Mouse (Mus musculus) MEL (cell line): ENCODE data around the gene Rpl3. TPM values are rescaled to one million over a fixed set of nuclear protein-coding genes. Genes with fewer than 3 reads are reported as not detected.

ENCODE experiments used
- DNase-seq: peaks from one replicate; pipeline ENCODE4 v3.0.0; 2011; ENCODE audit warnings: low read depth, low spot score
- H3K27ac ChIP-seq: 2 replicates; pipeline ENCODE4 v1.5.1; 2012; ENCODE audit warnings: low read depth, mild to moderate bottlenecking, control low read depth, low read length, moderate library complexity; ENCODE audit not compliant: control insufficient read depth
- H3K27me3 ChIP-seq, 2 experiments: fragments of 150-350 bp in 1 of 2; sonication (generic) in 1 of 2; 2 replicates each; pipeline ENCODE4 v1.6.1; 2012; ENCODE audit warnings: low read length in 2 of 2, mild to moderate bottlenecking in 2 of 2, improper control_type of control experiment in 1 of 2, moderate library complexity in 1 of 2; ENCODE audit not compliant: insufficient read depth in 2 of 2, control insufficient read depth in 1 of 2
- H3K36me3 ChIP-seq, 2 experiments: 2 replicates each; pipeline ENCODE4 v1.6.1; 2012 to 2014; ENCODE audit warnings: low read length in 2 of 2, improper control_type of control experiment in 1 of 2, inconsistent platforms in 1 of 2, mild to moderate bottlenecking in 1 of 2; ENCODE audit not compliant: insufficient read depth in 2 of 2, control insufficient read depth in 1 of 2
- H3K4me1 ChIP-seq, 2 experiments: fragments of 150-350 bp in 1 of 2; sonication (generic) in 1 of 2; 2 replicates each; pipeline ENCODE4 v1.6.1; 2012; ENCODE audit warnings: low read length in 2 of 2, improper control_type of control experiment in 1 of 2, mild to moderate bottlenecking in 1 of 2; ENCODE audit not compliant: insufficient read depth in 2 of 2, control insufficient read depth in 1 of 2
- H3K4me3 ChIP-seq, 2 experiments: fragments of 150-350 bp in 1 of 2; sonication (generic) in 1 of 2; 2 replicates each; pipeline ENCODE4 v1.5.1; 2012; ENCODE audit warnings: low read depth in 2 of 2, low read length in 2 of 2, mild to moderate bottlenecking in 2 of 2, moderate library complexity in 2 of 2, control low read depth in 1 of 2, improper control_type of control experiment in 1 of 2; ENCODE audit not compliant: control insufficient read depth in 1 of 2, insufficient read depth in 1 of 2
- H3K79me2 ChIP-seq: 2 replicates; pipeline ENCODE4 v1.6.1; 2012; ENCODE audit warnings: mild to moderate bottlenecking, low read length, moderate library complexity; ENCODE audit not compliant: control insufficient read depth, poor library complexity, insufficient read depth
- H3K9ac ChIP-seq: 2 replicates; pipeline ENCODE4 v1.6.1; 2012; ENCODE audit warnings: low read depth, mild to moderate bottlenecking, control low read depth, low read length, moderate library complexity; ENCODE audit not compliant: control insufficient read depth, poor library complexity, severe bottlenecking
- H3K9me3 ChIP-seq: fragments of 150-350 bp; sonication (generic); replicated peaks from 2 replicates; pipeline ENCODE4 v1.6.1; 2012; ENCODE audit warnings: mild to moderate bottlenecking, low read length, improper control_type of control experiment, moderate library complexity; ENCODE audit not compliant: insufficient read depth
- CHD1 ChIP-seq: IDR thresholded peaks from 2 replicates; pipeline ENCODE4 v1.6.1; 2012; ENCODE audit warnings: low read depth, mild to moderate bottlenecking, inconsistent platforms, low read length, improper control_type of control experiment
- CHD2 ChIP-seq: IDR thresholded peaks from 2 replicates; pipeline ENCODE4 v1.6.1; 2011; ENCODE audit warnings: low read length, improper control_type of control experiment
- CTCF ChIP-seq, 3 experiments: IDR thresholded peaks in 2 of 3; conservative IDR thresholded peaks in 1 of 3; 2 replicates each; pipeline ENCODE4 v1.5.1; 2011 to 2012; ENCODE audit warnings: low read length in 3 of 3, low read depth in 2 of 3, mild to moderate bottlenecking in 2 of 3, improper control_type of control experiment in 1 of 3, inconsistent platforms in 1 of 3, mixed read lengths in 1 of 3, moderate library complexity in 1 of 3; ENCODE audit not compliant: control insufficient read depth in 1 of 3, insufficient read depth in 1 of 3, poor library complexity in 1 of 3, severe bottlenecking in 1 of 3
- E2F4 ChIP-seq: IDR thresholded peaks from 2 replicates; pipeline ENCODE4 v1.6.1; 2011; ENCODE audit warnings: low read depth, low read length, improper control_type of control experiment, borderline replicate concordance
- ELF1 ChIP-seq: IDR thresholded peaks from 2 replicates; pipeline ENCODE4 v1.6.1; 2014; ENCODE audit warnings: low read depth, mild to moderate bottlenecking, inconsistent platforms, low read length, improper control_type of control experiment, moderate library complexity
- ETS1 ChIP-seq: IDR thresholded peaks from 2 replicates; pipeline ENCODE4 v1.6.1; 2012; ENCODE audit warnings: low read depth, mild to moderate bottlenecking, inconsistent platforms, low read length, improper control_type of control experiment, moderate library complexity
- GATA1 ChIP-seq: IDR thresholded peaks from 2 replicates; pipeline ENCODE4 v1.6.1; 2011; ENCODE audit warnings: low read depth, low read length, improper control_type of control experiment
- HCFC1 ChIP-seq: IDR thresholded peaks from 2 replicates; pipeline ENCODE4 v1.6.1; 2012; ENCODE audit warnings: low read depth, mild to moderate bottlenecking, inconsistent platforms, low read length, improper control_type of control experiment, moderate library complexity
- JUND ChIP-seq: IDR thresholded peaks from 2 replicates; pipeline ENCODE4 v1.6.1; 2011; ENCODE audit warnings: low read depth, mild to moderate bottlenecking, improper control_type of control experiment, low read length
- KAT2A ChIP-seq: conservative IDR thresholded peaks from 2 replicates; pipeline ENCODE4 v1.6.1; 2012; ENCODE audit warnings: low read depth, low read length, improper control_type of control experiment, inconsistent platforms
- MAX ChIP-seq: IDR thresholded peaks from 2 replicates; pipeline ENCODE4 v1.6.1; 2011; ENCODE audit warnings: low read length, improper control_type of control experiment
- MAZ ChIP-seq: IDR thresholded peaks from 2 replicates; pipeline ENCODE4 v1.6.1; 2012; ENCODE audit warnings: low read depth, mild to moderate bottlenecking, inconsistent platforms, low read length, improper control_type of control experiment
- MEF2A ChIP-seq: IDR thresholded peaks from 2 replicates; pipeline ENCODE4 v1.6.1; 2014; ENCODE audit warnings: low read depth, mild to moderate bottlenecking, inconsistent platforms, low read length, improper control_type of control experiment; ENCODE audit not compliant: poor library complexity, insufficient replicate concordance, severe bottlenecking; ENCODE audit errors: extremely low read depth
- MXI1 ChIP-seq: IDR thresholded peaks from 2 replicates; pipeline ENCODE4 v1.6.1; 2011; ENCODE audit warnings: mild to moderate bottlenecking, low read depth, low read length, improper control_type of control experiment
- MYB ChIP-seq: IDR thresholded peaks from 2 replicates; pipeline ENCODE4 v1.6.1; 2011; ENCODE audit warnings: mild to moderate bottlenecking, low read depth, low read length, improper control_type of control experiment
- MYC ChIP-seq: IDR thresholded peaks from 2 replicates; pipeline ENCODE4 v1.6.1; 2011; ENCODE audit warnings: low read depth, mild to moderate bottlenecking, low read length, improper control_type of control experiment, moderate library complexity
- NELFE ChIP-seq: IDR thresholded peaks from 2 replicates; pipeline ENCODE4 v1.6.1; 2011; ENCODE audit warnings: low read depth, low read length, improper control_type of control experiment
- NRF1 ChIP-seq: IDR thresholded peaks from 2 replicates; pipeline ENCODE4 v1.6.1; 2014; ENCODE audit warnings: low read depth, mild to moderate bottlenecking, inconsistent platforms, low read length, improper control_type of control experiment, moderate library complexity; ENCODE audit not compliant: poor library complexity, insufficient read depth, severe bottlenecking
- POLR2AphosphoS5 ChIP-seq: IDR thresholded peaks from 2 replicates; pipeline ENCODE4 v1.6.1; 2012; ENCODE audit warnings: low read depth, borderline replicate concordance, mild to moderate bottlenecking, inconsistent platforms, low read length, moderate library complexity, mixed read lengths
- RAD21 ChIP-seq: IDR thresholded peaks from 2 replicates; pipeline ENCODE4 v1.6.1; 2011; ENCODE audit warnings: mild to moderate bottlenecking, low read depth, low read length, improper control_type of control experiment
- RCOR1 ChIP-seq: IDR thresholded peaks from 2 replicates; pipeline ENCODE4 v1.6.1; 2012; ENCODE audit warnings: low read depth, mild to moderate bottlenecking, inconsistent platforms, low read length, improper control_type of control experiment
- SIN3A ChIP-seq: IDR thresholded peaks from 2 replicates; pipeline ENCODE4 v1.6.1; 2012; ENCODE audit warnings: low read length, improper control_type of control experiment, inconsistent platforms
- SMC3 ChIP-seq: IDR thresholded peaks from 2 replicates; pipeline ENCODE4 v1.6.1; 2011; ENCODE audit warnings: low read depth, low read length, improper control_type of control experiment
- TAL1 ChIP-seq: IDR thresholded peaks from 2 replicates; pipeline ENCODE4 v1.6.1; 2012; ENCODE audit warnings: mild to moderate bottlenecking, inconsistent platforms, low read length, moderate library complexity, mixed read lengths
- TBP ChIP-seq: IDR thresholded peaks from 2 replicates; pipeline ENCODE4 v1.8.0; 2011; ENCODE audit warnings: low read depth, low read length, improper control_type of control experiment
- TCF12 ChIP-seq: IDR thresholded peaks from 2 replicates; pipeline ENCODE4 v1.6.1; 2014; ENCODE audit warnings: low read depth, mild to moderate bottlenecking, inconsistent platforms, low read length, improper control_type of control experiment, moderate library complexity
- UBTF ChIP-seq: IDR thresholded peaks from 2 replicates; pipeline ENCODE4 v1.6.1; 2012; ENCODE audit warnings: low read depth, mild to moderate bottlenecking, inconsistent platforms, low read length, improper control_type of control experiment, moderate library complexity, borderline replicate concordance; ENCODE audit not compliant: insufficient read depth
- USF1 ChIP-seq: IDR thresholded peaks from 2 replicates; pipeline ENCODE4 v1.6.1; 2014; ENCODE audit warnings: low read depth, mild to moderate bottlenecking, inconsistent platforms, low read length, improper control_type of control experiment, moderate library complexity
- USF2 ChIP-seq, 2 experiments: IDR thresholded peaks; 2 replicates each; pipeline ENCODE4 v1.6.1; 2011 to 2012; ENCODE audit warnings: improper control_type of control experiment in 2 of 2, low read length in 2 of 2, borderline replicate concordance in 1 of 2, inconsistent platforms in 1 of 2, low read depth in 1 of 2, mild to moderate bottlenecking in 1 of 2; ENCODE audit not compliant: insufficient read depth in 1 of 2
- ZC3H11A ChIP-seq: IDR thresholded peaks from 2 replicates; pipeline ENCODE4 v1.6.1; 2012; ENCODE audit warnings: low read depth, mild to moderate bottlenecking, inconsistent platforms, low read length, improper control_type of control experiment
- ZMIZ1 ChIP-seq: IDR thresholded peaks from 2 replicates; pipeline ENCODE4 v1.6.1; 2012; ENCODE audit warnings: low read depth, mild to moderate bottlenecking, inconsistent platforms, low read length, improper control_type of control experiment, moderate library complexity
- polyA plus RNA-seq, 2 experiments: library from polyadenylated mRNA; stranded (reverse) in 1 of 2; unstranded in 1 of 2; fragments of >175 nt in 1 of 2; fragments of >200 nt in 1 of 2; gene quantifications; 2 replicates each; pipeline versions ENCODE4 v1.2.1 to v1.2.4; 2012; ENCODE audit warnings: low replicate concordance in 2 of 2, low read depth in 1 of 2; ENCODE audit not compliant: insufficient read length in 2 of 2, insufficient read depth in 1 of 2, missing spikeins in 1 of 2
- total RNA-seq: library from RNA; depleted of rRNA; stranded (reverse); fragments of 300-350 nt; gene quantifications from 2 replicates; pipeline ENCODE4 v1.2.3, GENCODE M21; 2012

Rpl3 gene
- total and polyA plus RNA-seq, 3 experiments = 543 to 1,686 (median 1,096) TPM

GRCm38 (mm10) chr15:80083740-80084139 lies 7.9 kb downstream of the Rpl3 start:
- peak overlapping the region; percentile 49 to 74 for H3K4me3 ChIP-seq
- peaks cover 0 to 9% of the 10 kb centered on the region in 2 experiments; a peak in 2 of 4 replicates for H3K4me1 ChIP-seq
- no peaks in the 10 kb centered on the region for H3K27me3 ChIP-seq
- H3K27ac ChIP-seq = peak overlapping the region; percentile 93
- H3K9me3 ChIP-seq = no peaks in the 10 kb centered on the region
- peaks cover 41% of the 10 kb centered on the region for H3K79me2 ChIP-seq
- TF ChIP-seq E2F4 = no peak
- TF ChIP-seq CHD1 = peak; percentile 41; the same call in 1 of the 2 replicates
- no peak for TF ChIP-seq MXI1
- peaks cover 15 to 17% of the 10 kb centered on the region in 2 experiments; a peak in 3 of 4 replicates for H3K36me3 ChIP-seq
- DNase-seq = no peak
- H3K9ac ChIP-seq = peak overlapping the region; percentile 80

DNA sequence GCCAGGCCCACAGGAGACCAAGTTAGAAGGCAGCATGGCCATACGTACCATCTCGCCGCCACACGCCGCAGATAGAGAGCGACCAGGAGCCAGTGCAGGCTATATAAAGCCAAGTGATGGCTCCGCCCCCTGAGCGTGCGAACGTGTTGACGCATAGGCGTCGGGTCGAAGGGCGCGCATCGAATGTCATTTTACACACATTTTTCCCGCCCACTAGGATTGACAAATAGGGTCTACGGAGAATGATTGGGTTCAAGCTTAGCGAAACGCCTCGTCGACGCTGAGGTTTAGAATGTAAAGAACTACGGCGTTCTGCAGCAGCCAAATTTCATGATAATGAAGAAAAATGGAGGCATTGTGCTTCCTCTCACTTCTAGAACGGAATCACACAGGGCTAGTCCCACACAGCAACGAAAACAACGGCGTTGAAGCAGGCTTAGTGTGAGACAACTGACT lies 8.4 kb downstream of the Rpl3 start:
- no peaks in the 10 kb centered on the region for H3K9me3 ChIP-seq
- H3K9ac ChIP-seq = peak overlapping the region; percentile 87
- peak overlapping the region; percentile 60 to 85 for H3K4me3 ChIP-seq
- peak overlapping the region; percentile 93 for H3K27ac ChIP-seq
- H3K36me3 ChIP-seq = peaks cover 15 to 18% of the 10 kb centered on the region in 2 experiments; a peak in 3 of 4 replicates
- H3K4me1 ChIP-seq = peaks cover 0 to 9% of the 10 kb centered on the region in 2 experiments; a peak in 2 of 4 replicates
- peak; percentile 99 for DNase-seq
- no peaks in the 10 kb centered on the region for H3K27me3 ChIP-seq
- peaks cover 44% of the 10 kb centered on the region for H3K79me2 ChIP-seq
- TF ChIP-seq ETS1 = peak; percentile 60; the same call in 1 of the 2 replicates
- peak; percentile 99 for TF ChIP-seq E2F4
- TF ChIP-seq SMC3 = no peak
- TF ChIP-seq TBP = peak; percentile 99
- no peak for TF ChIP-seq CTCF (IDR thresholded peaks at IDR 0.05 in 2 of 3, conservative IDR thresholded peaks at IDR 0.05 in 1 of 3; ENCODE audit: control insufficient read depth in 1 of 3, insufficient read depth in 1 of 3, low read depth in 2 of 3, low read length in 3 of 3, poor library complexity in 1 of 3, severe bottlenecking in 1 of 3)
- no peak for TF ChIP-seq UBTF
- no peak for TF ChIP-seq ZC3H11A
- TF ChIP-seq NELFE = peak; percentile 100
- peak; percentile 63 for TF ChIP-seq MYC
- TF ChIP-seq USF2 (IDR thresholded peaks at IDR 0.05; ENCODE audit: borderline replicate concordance in 1 of 2, insufficient read depth in 1 of 2, low read depth in 1 of 2, low read length in 2 of 2) = no peak
- TF ChIP-seq MEF2A = no peak
- no peak for TF ChIP-seq NRF1
- no peak for TF ChIP-seq RCOR1
- TF ChIP-seq SIN3A = peak; percentile 87; the same call in 1 of the 2 replicates
- no peak for TF ChIP-seq JUND
- peak; percentile 100 for TF ChIP-seq ZMIZ1
- TF ChIP-seq HCFC1 = peak; percentile 95
- TF ChIP-seq RAD21 = no peak
- no peak for TF ChIP-seq TAL1
- no peak for TF ChIP-seq CHD1
- TF ChIP-seq CHD2 = no peak
- TF ChIP-seq ELF1 = no peak; the same call in 1 of the 2 replicates
- TF ChIP-seq MAX = peak; percentile 79
- TF ChIP-seq KAT2A = peak; percentile 89
- peak; percentile 73 for TF ChIP-seq TCF12
- peak; percentile 100 for TF ChIP-seq POLR2AphosphoS5
- no peak for TF ChIP-seq MAZ
- no peak for TF ChIP-seq GATA1
- no peak for TF ChIP-seq MXI1
- TF ChIP-seq USF1 = no peak
- no peak for TF ChIP-seq MYB
